In genomic region chr7:44538756-44539624, GRCm38 (mm10) we compare ENCODE assay signal across 29 mouse cellular contexts. TPM values are rescaled to one million over a fixed set of nuclear protein-coding genes. Genes with fewer than 3 reads are reported as not detected.
DNase-seq lines count a peak whose midpoint lies in the region; ATAC-seq and TF ChIP-seq lines count a peak whose summit lies in the region.
"Had no signal": no experiment of that assay in that cellular context is flagged by ENCODE, and none has a peak within 500 bp of the region (broad histone marks: within the 10 kb centered on the region; RNA-seq: fewer than 3 reads in every experiment).

No protein-coding gene starts in this region.

- no peak overlapping the region for H3K4me3 ChIP-seq in intestine, postnatal 0 days (ENCODE audit: low read depth, low read length)
- H3K4me3 ChIP-seq in intestine, embryonic 16.5 days (ENCODE audit: low read length): no peak overlapping the region
- peak overlapping the region; percentile 28 for H3K4me3 ChIP-seq in megakaryocyte, embryonic 14.5 days (replicated peaks)
- peak overlapping the region; percentile 60 for H3K4me3 ChIP-seq in E14TG2a.4 (replicated peaks; ENCODE audit: low read length)
- H3K4me3 ChIP-seq: embryonic facial prominence, embryonic 12.5 days; embryonic facial prominence, embryonic 15.5 days; forebrain, embryonic 12.5 days; heart, adult 2 months; heart, embryonic 10.5 days; heart, embryonic 13.5 days had no signal

- no peak for ATAC-seq in cerebellum, adult (ENCODE audit: insufficient number of reproducible peaks, low FRiP score, low TSS enrichment)
- no peak for ATAC-seq in intestine, postnatal 0 days
- ATAC-seq in intestine, embryonic 16.5 days: no peak
- no peak for ATAC-seq in megakaryocyte, adult 5-6 weeks (ENCODE audit: poor library complexity, severe bottlenecking)
- ATAC-seq: activated CD4-positive, CD25-positive, alpha-beta regulatory T cell, adult 4 months; forebrain, embryonic 16.5 days; hindbrain, postnatal 0 days; inflammation-experienced regulatory T-cells, adult 6 months had no signal

- peaks cover 71% of the 10 kb centered on the region for H3K36me3 ChIP-seq in intestine, postnatal 0 days (ENCODE audit: control insufficient read depth, insufficient read depth)
- peaks cover 15% of the 10 kb centered on the region for H3K36me3 ChIP-seq in intestine, embryonic 16.5 days (ENCODE audit: control insufficient read depth, insufficient read depth, low read length)
- peaks cover 98% of the 10 kb centered on the region for H3K36me3 ChIP-seq in megakaryocyte, embryonic 14.5 days (replicated peaks; ENCODE audit: low read length)
- peaks cover 100% of the 10 kb centered on the region for H3K36me3 ChIP-seq in E14TG2a.4 (ENCODE audit: insufficient read depth, low read length)

- 0 out of 2 replicates have a peak, but pooled peaks have one; percentile 4 for TF ChIP-seq CTCF in intestine, postnatal 0 days (IDR thresholded peaks at IDR 0.05; ENCODE audit: low read depth)
- no peak for TF ChIP-seq CTCF in E14TG2a.4 (conservative IDR thresholded peaks at IDR 0.05; ENCODE audit: low read length)

- H3K9ac ChIP-seq in intestine, postnatal 0 days (ENCODE audit: low read depth, low read length): no peak overlapping the region
- H3K9ac ChIP-seq in intestine, embryonic 16.5 days (ENCODE audit: low read depth, low read length): no peak overlapping the region
- H3K9ac ChIP-seq: embryonic facial prominence, embryonic 12.5 days; embryonic facial prominence, embryonic 15.5 days; forebrain, embryonic 12.5 days; heart, embryonic 13.5 days; hindbrain, embryonic 14.5 days had no signal

- 91% methylated on average over 41 of the region's 41 CpGs for WGBS in intestine, postnatal 0 days
- 92% methylated on average over 41 of the region's 41 CpGs for WGBS in intestine, embryonic 16.5 days

- no peak overlapping the region for H3K4me2 ChIP-seq in intestine, postnatal 0 days (replicated peaks; ENCODE audit: low read depth)
- no peak overlapping the region for H3K4me2 ChIP-seq in intestine, embryonic 16.5 days (ENCODE audit: low read depth, low read length)
- H3K4me2 ChIP-seq: embryonic facial prominence, embryonic 12.5 days; embryonic facial prominence, embryonic 15.5 days; forebrain, embryonic 12.5 days; heart, embryonic 13.5 days; hindbrain, embryonic 14.5 days had no signal

- H3K9me3 ChIP-seq in intestine, postnatal 0 days (ENCODE audit: control insufficient read depth): no peaks in the 10 kb centered on the region
- no peaks in the 10 kb centered on the region for H3K9me3 ChIP-seq in intestine, embryonic 16.5 days (ENCODE audit: control insufficient read depth, low read length)
- no peaks in the 10 kb centered on the region for H3K9me3 ChIP-seq in megakaryocyte, embryonic 14.5 days
- no peaks in the 10 kb centered on the region for H3K9me3 ChIP-seq in E14TG2a.4 (ENCODE audit: low read length)
- H3K9me3 ChIP-seq: embryonic facial prominence, embryonic 12.5 days; embryonic facial prominence, embryonic 15.5 days; forebrain, embryonic 12.5 days; heart, embryonic 10.5 days; heart, embryonic 13.5 days had no signal

- H3K27ac ChIP-seq in intestine, postnatal 0 days (ENCODE audit: low read depth, low read length): no peak overlapping the region
- no peak overlapping the region for H3K27ac ChIP-seq in intestine, embryonic 16.5 days (ENCODE audit: low read length)
- H3K27ac ChIP-seq: embryonic facial prominence, embryonic 12.5 days; embryonic facial prominence, embryonic 15.5 days; forebrain, embryonic 12.5 days; heart, adult 2 months; heart, embryonic 10.5 days; heart, embryonic 13.5 days; hindbrain, embryonic 14.5 days; hindbrain, postnatal 0 days had no signal

- no peaks in the 10 kb centered on the region for H3K4me1 ChIP-seq in intestine, postnatal 0 days (replicated peaks; ENCODE audit: control insufficient read depth, insufficient read depth, low read length)
- H3K4me1 ChIP-seq in intestine, embryonic 16.5 days (ENCODE audit: control insufficient read depth, insufficient read depth, low read length): no peaks in the 10 kb centered on the region
- H3K4me1 ChIP-seq in megakaryocyte, embryonic 14.5 days: peaks cover 10% of the 10 kb centered on the region; the same call in 1 of the 2 replicates
- H3K4me1 ChIP-seq in E14TG2a.4 (replicated peaks; ENCODE audit: low read depth, low read length): peaks cover 100% of the 10 kb centered on the region
- H3K4me1 ChIP-seq: embryonic facial prominence, embryonic 12.5 days; embryonic facial prominence, embryonic 15.5 days; forebrain, embryonic 12.5 days; heart, embryonic 10.5 days had no signal

- H3K27me3 ChIP-seq in intestine, postnatal 0 days (replicated peaks; ENCODE audit: control insufficient read depth, insufficient read depth, low read length): no peaks in the 10 kb centered on the region
- H3K27me3 ChIP-seq in intestine, embryonic 16.5 days (replicated peaks; ENCODE audit: control insufficient read depth, insufficient read depth, low read length): no peaks in the 10 kb centered on the region
- H3K27me3 ChIP-seq in megakaryocyte, embryonic 14.5 days (replicated peaks): no peaks in the 10 kb centered on the region
- no peaks in the 10 kb centered on the region for H3K27me3 ChIP-seq in E14TG2a.4 (ENCODE audit: insufficient read depth, low read length)
- H3K27me3 ChIP-seq: embryonic facial prominence, embryonic 12.5 days; embryonic facial prominence, embryonic 15.5 days; forebrain, embryonic 12.5 days; heart, embryonic 13.5 days had no signal

- peak; percentile 42 for DNase-seq in cerebellum, adult 9-11 months
- no peak for DNase-seq in lung, adult 18-20 months
- DNase-seq: adrenal gland, adult 8-10 months; adrenal gland, postnatal 25 days; cerebellum, adult 9-10 months; cerebellum, postnatal 25 days; gastrocnemius, postnatal 10 days; heart, adult 2 months; heart, postnatal 14 days; heart, postnatal 4 days had no signal

RNA-seq across cellular contexts. Expression of gene Spib, which starts 7.1 kb away (rescaled TPM):
- 0.17 and 0.33 TPM in 2 replicates for polyA plus RNA-seq in intestine, postnatal 0 days (2015; fragmentation: Nextera tagmentation; extraction: Ambion mirVana)
- polyA plus RNA-seq in intestine, embryonic 16.5 days (2015; fragmentation: Nextera tagmentation; extraction: Ambion mirVana): 0.39 and 0.48 TPM in 2 replicates
- polyA plus RNA-seq in megakaryocyte, embryonic 14.5 days (2012; ENCODE audit: insufficient read depth, low replicate concordance): 0.64 and 1.2 TPM in 2 replicates
- total RNA-seq in megakaryocyte, adult 5-6 weeks (2015): 3.2 and 3.8 TPM in 2 replicates
- 4.1 and 6.4 TPM in 2 replicates for total RNA-seq in megakaryocyte, adult 5-6 weeks (2017)
- total RNA-seq: common myeloid progenitor, adult 5-6 weeks had no signal
- polyA plus RNA-seq: embryonic facial prominence, embryonic 12.5 days; forebrain, embryonic 12.5 days; forebrain, embryonic 16.5 days; hindbrain, embryonic 11.5 days; hindbrain, postnatal 0 days had no signal

RNA-seq across cellular contexts. Expression of gene Pold1, which starts 9.7 kb away (rescaled TPM):
- polyA plus RNA-seq in intestine, postnatal 0 days (2015; fragmentation: Nextera tagmentation; extraction: Ambion mirVana): 16.8 and 18.3 TPM in 2 replicates
- polyA plus RNA-seq in intestine, embryonic 16.5 days (2015; fragmentation: Nextera tagmentation; extraction: Ambion mirVana): 68.5 and 76.4 TPM in 2 replicates
- polyA plus RNA-seq in megakaryocyte, embryonic 14.5 days (2012; ENCODE audit: insufficient read depth, low replicate concordance): 61.8 and 199 TPM in 2 replicates
- total RNA-seq in megakaryocyte, adult 5-6 weeks (2015): 36.1 and 44.3 TPM in 2 replicates
- 39.4 and 48.4 TPM in 2 replicates for total RNA-seq in megakaryocyte, adult 5-6 weeks (2017)

RNA-seq across cellular contexts. Expression of gene Mybpc2, which starts 14.5 kb away (rescaled TPM):
- 0.13 and 0.18 TPM in 2 replicates for polyA plus RNA-seq in intestine, postnatal 0 days (2015; fragmentation: Nextera tagmentation; extraction: Ambion mirVana)
- 0.38 and 0.45 TPM in 2 replicates for polyA plus RNA-seq in intestine, embryonic 16.5 days (2015; fragmentation: Nextera tagmentation; extraction: Ambion mirVana)
- polyA plus RNA-seq in megakaryocyte, embryonic 14.5 days (2012; ENCODE audit: insufficient read depth, low replicate concordance): 0.09 TPM in 1 of 2 replicates, not detected in the other
- total RNA-seq in megakaryocyte, adult 5-6 weeks (2015): not detected in 2 replicates
- not detected in 2 replicates for total RNA-seq in megakaryocyte, adult 5-6 weeks (2017)
- total RNA-seq: adrenal gland, postnatal 25 days; common myeloid progenitor, adult 5-6 weeks had no signal
- polyA plus RNA-seq: activated CD4-positive, CD25-positive, alpha-beta regulatory T cell, adult 4 months; brain, embryonic 14.5 days; inflammation-experienced regulatory T-cells, adult 6 months had no signal

RNA-seq across cellular contexts. Expression of gene Nr1h2, which starts 14.8 kb away (rescaled TPM):
- polyA plus RNA-seq in intestine, postnatal 0 days (2015; fragmentation: Nextera tagmentation; extraction: Ambion mirVana): 71.3 and 73.9 TPM in 2 replicates
- 79.3 and 83.3 TPM in 2 replicates for polyA plus RNA-seq in intestine, embryonic 16.5 days (2015; fragmentation: Nextera tagmentation; extraction: Ambion mirVana)
- polyA plus RNA-seq in megakaryocyte, embryonic 14.5 days (2012; ENCODE audit: insufficient read depth, low replicate concordance): 269 and 455 TPM in 2 replicates
- 47.4 and 51.5 TPM in 2 replicates for total RNA-seq in megakaryocyte, adult 5-6 weeks (2015)
- total RNA-seq in megakaryocyte, adult 5-6 weeks (2017): 50.7 and 70.7 TPM in 2 replicates

RNA-seq across cellular contexts. Expression of gene Napsa, which starts 33.2 kb away (rescaled TPM):
- 0.99 and 1.1 TPM in 2 replicates for polyA plus RNA-seq in intestine, postnatal 0 days (2015; fragmentation: Nextera tagmentation; extraction: Ambion mirVana)
- 3.4 and 3.9 TPM in 2 replicates for polyA plus RNA-seq in intestine, embryonic 16.5 days (2015; fragmentation: Nextera tagmentation; extraction: Ambion mirVana)
- 2.4 and 14.1 TPM in 2 replicates for polyA plus RNA-seq in megakaryocyte, embryonic 14.5 days (2012; ENCODE audit: insufficient read depth, low replicate concordance)
- total RNA-seq in megakaryocyte, adult 5-6 weeks (2015): 473 and 485 TPM in 2 replicates
- total RNA-seq in megakaryocyte, adult 5-6 weeks (2017): 207 and 235 TPM in 2 replicates
- total RNA-seq: hindbrain, postnatal 0 days had no signal

Comparison
In these comparisons a context has a peak if more than half of its experiments do, and no peak if none do; other contexts are left out.
1. H3K4me3 ChIP-seq: peak in megakaryocyte, embryonic 14.5 days (single experiment) and E14TG2a.4 (single experiment); none in intestine, postnatal 0 days (single experiment) and intestine, embryonic 16.5 days (single experiment).